Mouse (Mus musculus) limb, embryonic 15.5 days (tissue): Measurements from ENCODE around the gene Cpne4. TPM values are rescaled to one million over a fixed set of nuclear protein-coding genes. Genes with fewer than 3 reads are reported as not detected.

ENCODE experiments used
- ATAC-seq: fragments of 200-750 bp; cut with Nextera tagmentation; 2 replicates; pipeline ENCODE4 v1.8.0; 2017; ENCODE audit warnings: low read depth, moderate TSS enrichment; ENCODE audit not compliant: insufficient number of reproducible peaks, low FRiP score, low TSS enrichment
- H3K27ac ChIP-seq: fragments of 300-500 bp; sonication (generic); 2 replicates; pipeline ENCODE4 v1.5.1; 2015; ENCODE audit warnings: moderate library complexity, mild to moderate bottlenecking, inconsistent platforms
- H3K27me3 ChIP-seq: fragments of 300-500 bp; sonication (generic); 2 replicates; pipeline ENCODE4 v1.6.1; 2015; ENCODE audit warnings: inconsistent platforms
- H3K36me3 ChIP-seq: fragments of 300-500 bp; sonication (generic); 2 replicates; pipeline ENCODE4 v1.6.1; 2015; ENCODE audit warnings: inconsistent platforms
- H3K4me1 ChIP-seq: fragments of 300-500 bp; sonication (generic); 2 replicates; pipeline ENCODE4 v1.6.1; 2015; ENCODE audit warnings: inconsistent platforms
- H3K4me2 ChIP-seq: fragments of 300-500 bp; sonication (generic); 2 replicates; pipeline ENCODE4 v1.6.1; 2015; ENCODE audit warnings: mild to moderate bottlenecking, inconsistent platforms
- H3K4me3 ChIP-seq: fragments of 300-500 bp; sonication (generic); 2 replicates; pipeline ENCODE4 v1.5.1; 2015; ENCODE audit warnings: mild to moderate bottlenecking, inconsistent platforms
- H3K9ac ChIP-seq: fragments of 300-500 bp; sonication (generic); 2 replicates; pipeline ENCODE4 v1.6.1; 2015; ENCODE audit warnings: inconsistent platforms
- H3K9me3 ChIP-seq: fragments of 300-500 bp; sonication (generic); 2 replicates; pipeline ENCODE4 v1.6.1; 2016; ENCODE audit warnings: inconsistent platforms
- WGBS: fragments of 180-500 bp; shearing (Covaris S2); methylation state at CpG from one replicate; pipeline ENCODE4 v1.1.7; 2015; 5-methylcytosine and 5-hydroxymethylcytosine counted together
- polyA plus RNA-seq: library from polyadenylated mRNA; unstranded; fragments of >200 nt; fragmentation: Nextera tagmentation; extraction: Ambion mirVana; gene quantifications from 2 replicates; pipeline ENCODE4 v1.2.1, GENCODE M21; 2015

The Cpne4 gene
- polyA plus RNA-seq, 1 experiment from 2014 or later = 0.60 TPM

- no peak overlapping the region for H3K4me3 ChIP-seq
- ATAC-seq = no peak
- H3K36me3 ChIP-seq = no peaks in the 10 kb centered on the region
- no peaks in the 10 kb centered on the region for H3K27me3 ChIP-seq
- H3K9me3 ChIP-seq = no peaks in the 10 kb centered on the region
- H3K4me2 ChIP-seq = no peak overlapping the region
- no peak overlapping the region for H3K9ac ChIP-seq
- H3K27ac ChIP-seq = no peak overlapping the region
- no peaks in the 10 kb centered on the region for H3K4me1 ChIP-seq
- 74% methylated on average over 3 of the region's 3 CpGs for WGBS
Observed at GRCm38 (mm10) chr9:104890517-104890916, 343.4 kb downstream of the Cpne4 start.

- H3K9me3 ChIP-seq = no peaks in the 10 kb centered on the region
- 73% methylated on average over 4 of the region's 4 CpGs for WGBS
- no peaks in the 10 kb centered on the region for H3K27me3 ChIP-seq
- no peak for ATAC-seq
- H3K9ac ChIP-seq = no peak overlapping the region
- H3K36me3 ChIP-seq = no peaks in the 10 kb centered on the region
- H3K4me2 ChIP-seq = no peak overlapping the region
- H3K27ac ChIP-seq = no peak overlapping the region
- no peaks in the 10 kb centered on the region for H3K4me1 ChIP-seq
- no peak overlapping the region for H3K4me3 ChIP-seq
Observed at GRCm38 (mm10) chr9:104895360-104895759, 348.3 kb downstream of the Cpne4 start.

- H3K9ac ChIP-seq = no peak overlapping the region
- no peak for ATAC-seq
- H3K9me3 ChIP-seq = no peaks in the 10 kb centered on the region
- no peaks in the 10 kb centered on the region for H3K4me1 ChIP-seq
- no peak overlapping the region for H3K4me3 ChIP-seq
- H3K4me2 ChIP-seq = no peak overlapping the region
- peaks cover 3% of the 10 kb centered on the region; the same call in 1 of the 2 replicates for H3K27me3 ChIP-seq
- 44% methylated on average over 6 of the region's 6 CpGs for WGBS
- no peak overlapping the region for H3K27ac ChIP-seq
- no peaks in the 10 kb centered on the region for H3K36me3 ChIP-seq
Observed at GRCm38 (mm10) chr9:104901118-104901517, 354.0 kb downstream of the Cpne4 start.

- Histone ChIP-seq H3K27ac (no peak overlapping the region), H3K27me3 (peaks cover 3% of the 10 kb centered on the region; the same call in 1 of the 2 replicates), H3K9ac (no peak overlapping the region), H3K36me3 (no peaks in the 10 kb centered on the region), H3K4me2 (no peak overlapping the region), H3K9me3 (no peaks in the 10 kb centered on the region), H3K4me3 (no peak overlapping the region), H3K4me1 (no peaks in the 10 kb centered on the region)
- ATAC-seq = no peak
- WGBS = 48% methylated on average over 2 of the region's 2 CpGs
Observed at GRCm38 (mm10) chr9:104901827-104902226, 354.7 kb downstream of the Cpne4 start.

GRCm38 (mm10) chr9:104912686-104913085, 365.6 kb downstream of the Cpne4 start:
- Histone ChIP-seq H3K36me3 (no peaks in the 10 kb centered on the region), H3K9ac (no peak overlapping the region), H3K4me1 (0 out of 2 replicates have a peak, but pooled peaks cover 2% of the 10 kb centered on the region), H3K27me3 (peaks cover 21% of the 10 kb centered on the region), H3K9me3 (no peaks in the 10 kb centered on the region), H3K4me2 (no peak overlapping the region), H3K27ac (no peak overlapping the region), H3K4me3 (no peak overlapping the region)
- ATAC-seq = no peak
- 26% methylated on average over 2 of the region's 2 CpGs for WGBS

GRCm38 (mm10) chr9:104913327-104913726, 366.2 kb downstream of the Cpne4 start:
- no peak overlapping the region for H3K4me2 ChIP-seq
- H3K36me3 ChIP-seq = no peaks in the 10 kb centered on the region
- H3K4me3 ChIP-seq = no peak overlapping the region
- H3K9ac ChIP-seq = no peak overlapping the region
- H3K4me1 ChIP-seq = 0 out of 2 replicates have a peak, but pooled peaks cover 2% of the 10 kb centered on the region
- 54% methylated on average over 2 of the region's 2 CpGs for WGBS
- H3K27ac ChIP-seq = no peak overlapping the region
- ATAC-seq = no peak
- H3K27me3 ChIP-seq = peaks cover 21% of the 10 kb centered on the region
- no peaks in the 10 kb centered on the region for H3K9me3 ChIP-seq

GRCm38 (mm10) chr9:104921197-104921596, 374.1 kb downstream of the Cpne4 start:
- no peaks in the 10 kb centered on the region for H3K36me3 ChIP-seq
- 83% methylated on average over 4 of the region's 4 CpGs for WGBS
- peaks cover 16% of the 10 kb centered on the region; the same call in 1 of the 2 replicates for H3K27me3 ChIP-seq
- H3K4me1 ChIP-seq = no peaks in the 10 kb centered on the region
- no peak overlapping the region for H3K27ac ChIP-seq
- no peak overlapping the region for H3K9ac ChIP-seq
- no peak overlapping the region for H3K4me3 ChIP-seq
- H3K4me2 ChIP-seq = no peak overlapping the region
- no peaks in the 10 kb centered on the region for H3K9me3 ChIP-seq
- ATAC-seq = no peak

GRCm38 (mm10) chr9:104922051-104922450, 375.0 kb downstream of the Cpne4 start:
- Histone ChIP-seq H3K27me3 (peaks cover 10% of the 10 kb centered on the region; the same call in 1 of the 2 replicates), H3K4me2 (no peak overlapping the region), H3K9ac (no peak overlapping the region), H3K4me1 (no peaks in the 10 kb centered on the region), H3K9me3 (no peaks in the 10 kb centered on the region), H3K27ac (no peak overlapping the region), H3K4me3 (no peak overlapping the region), H3K36me3 (no peaks in the 10 kb centered on the region)
- no peak for ATAC-seq
- 79% methylated on average over 2 of the region's 2 CpGs for WGBS

GRCm38 (mm10) chr9:104928806-104929205, 381.7 kb downstream of the Cpne4 start:
- Histone ChIP-seq H3K27me3 (no peaks in the 10 kb centered on the region), H3K27ac (no peak overlapping the region), H3K4me3 (no peak overlapping the region), H3K9ac (no peak overlapping the region), H3K4me1 (no peaks in the 10 kb centered on the region), H3K36me3 (no peaks in the 10 kb centered on the region), H3K9me3 (no peaks in the 10 kb centered on the region), H3K4me2 (no peak overlapping the region)
- 69% methylated on average over 9 of the region's 9 CpGs for WGBS
- ATAC-seq = no peak

GRCm38 (mm10) chr9:104940389-104940788, 393.3 kb downstream of the Cpne4 start:
- H3K9ac ChIP-seq = no peak overlapping the region
- no peaks in the 10 kb centered on the region for H3K4me1 ChIP-seq
- ATAC-seq = no peak
- H3K27ac ChIP-seq = no peak overlapping the region
- WGBS = 82% methylated on average over 4 of the region's 4 CpGs
- no peaks in the 10 kb centered on the region for H3K9me3 ChIP-seq
- H3K27me3 ChIP-seq = no peaks in the 10 kb centered on the region
- no peaks in the 10 kb centered on the region for H3K36me3 ChIP-seq
- no peak overlapping the region for H3K4me2 ChIP-seq
- H3K4me3 ChIP-seq = no peak overlapping the region

GRCm38 (mm10) chr9:104950551-104950950, 403.5 kb downstream of the Cpne4 start:
- WGBS = 68% methylated on average over 4 of the region's 4 CpGs
- no peak for ATAC-seq
- no peak overlapping the region for H3K4me3 ChIP-seq

GRCm38 (mm10) chr9:104952176-104952575, 405.1 kb downstream of the Cpne4 start:
- H3K27ac ChIP-seq = no peak overlapping the region
- no peaks in the 10 kb centered on the region for H3K9me3 ChIP-seq
- H3K4me1 ChIP-seq = no peaks in the 10 kb centered on the region
- no peaks in the 10 kb centered on the region for H3K27me3 ChIP-seq
- H3K4me3 ChIP-seq = no peak overlapping the region
- 75% methylated on average over 3 of the region's 3 CpGs for WGBS
- no peak for ATAC-seq
- no peaks in the 10 kb centered on the region for H3K36me3 ChIP-seq
- no peak overlapping the region for H3K9ac ChIP-seq
- H3K4me2 ChIP-seq = no peak overlapping the region

More at GRCm38 (mm10) chr9:104950551-104950950, 403.5 kb downstream of the Cpne4 start:
- no peaks in the 10 kb centered on the region for H3K36me3 ChIP-seq
- H3K4me1 ChIP-seq = no peaks in the 10 kb centered on the region
- H3K9me3 ChIP-seq = no peaks in the 10 kb centered on the region
- H3K4me2 ChIP-seq = no peak overlapping the region
- no peak overlapping the region for H3K27ac ChIP-seq
- no peaks in the 10 kb centered on the region for H3K27me3 ChIP-seq
- H3K9ac ChIP-seq = no peak overlapping the region

- Histone ChIP-seq H3K27ac (no peak overlapping the region), H3K36me3 (no peaks in the 10 kb centered on the region), H3K4me2 (no peak overlapping the region), H3K9me3 (no peaks in the 10 kb centered on the region), H3K4me1 (no peaks in the 10 kb centered on the region), H3K4me3 (no peak overlapping the region), H3K9ac (no peak overlapping the region), H3K27me3 (no peaks in the 10 kb centered on the region)
- ATAC-seq = no peak
- 83% methylated on average over 7 of the region's 7 CpGs for WGBS
Observed at GRCm38 (mm10) chr9:104972828-104973227, 425.7 kb downstream of the Cpne4 start.
